Mouse (Mus musculus) ovary, postnatal 14 days (tissue): Measurements from ENCODE around the gene Mkln1.
"Not testable (repeated sequence)": the region's sequence is repeated elsewhere in the genome, so short reads cannot be mapped to it uniquely, and the experiment has no call there.

Experiments
- DNase-seq: peaks from one replicate; pipeline ENCODE4 v3.0.0; 2022; ENCODE audit warnings: low spot score

Mkln1 gene

GRCm38 (mm10) chr6:31550876-31551532 lies 152.5 kb downstream of the Mkln1 start:
- no peak for DNase-seq

DNA sequence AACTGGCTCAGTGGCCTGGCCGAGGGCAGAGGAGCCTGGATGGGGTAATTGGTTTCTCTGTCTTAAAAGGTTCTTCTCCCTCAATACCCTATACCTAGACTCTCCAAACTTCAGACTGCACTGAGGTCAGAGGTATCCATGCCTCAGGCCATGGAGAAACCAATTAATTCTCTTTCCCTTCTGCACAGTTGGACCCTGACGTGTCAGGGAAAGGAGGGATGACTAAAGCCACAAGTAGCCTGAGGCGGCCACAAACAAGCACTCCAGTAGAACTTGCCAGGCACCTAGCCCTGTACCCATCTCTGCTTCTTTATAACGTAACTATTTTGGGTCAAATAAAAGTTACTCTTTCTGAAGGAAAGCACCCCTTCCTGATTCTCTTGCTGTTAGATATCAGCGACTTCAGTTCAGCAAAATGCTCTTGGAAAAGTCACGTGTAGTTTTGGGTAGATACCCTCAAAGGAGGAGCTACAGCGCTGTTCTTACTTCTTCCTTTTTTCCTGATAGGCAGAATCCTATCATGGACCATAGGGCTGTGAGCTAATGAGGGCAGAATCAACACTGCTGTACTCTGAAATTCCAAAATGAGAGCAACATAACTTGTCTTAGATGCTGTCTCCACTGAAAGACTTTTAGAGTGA lies 158.0 kb downstream of the Mkln1 start:
- no peak for DNase-seq

DNA sequence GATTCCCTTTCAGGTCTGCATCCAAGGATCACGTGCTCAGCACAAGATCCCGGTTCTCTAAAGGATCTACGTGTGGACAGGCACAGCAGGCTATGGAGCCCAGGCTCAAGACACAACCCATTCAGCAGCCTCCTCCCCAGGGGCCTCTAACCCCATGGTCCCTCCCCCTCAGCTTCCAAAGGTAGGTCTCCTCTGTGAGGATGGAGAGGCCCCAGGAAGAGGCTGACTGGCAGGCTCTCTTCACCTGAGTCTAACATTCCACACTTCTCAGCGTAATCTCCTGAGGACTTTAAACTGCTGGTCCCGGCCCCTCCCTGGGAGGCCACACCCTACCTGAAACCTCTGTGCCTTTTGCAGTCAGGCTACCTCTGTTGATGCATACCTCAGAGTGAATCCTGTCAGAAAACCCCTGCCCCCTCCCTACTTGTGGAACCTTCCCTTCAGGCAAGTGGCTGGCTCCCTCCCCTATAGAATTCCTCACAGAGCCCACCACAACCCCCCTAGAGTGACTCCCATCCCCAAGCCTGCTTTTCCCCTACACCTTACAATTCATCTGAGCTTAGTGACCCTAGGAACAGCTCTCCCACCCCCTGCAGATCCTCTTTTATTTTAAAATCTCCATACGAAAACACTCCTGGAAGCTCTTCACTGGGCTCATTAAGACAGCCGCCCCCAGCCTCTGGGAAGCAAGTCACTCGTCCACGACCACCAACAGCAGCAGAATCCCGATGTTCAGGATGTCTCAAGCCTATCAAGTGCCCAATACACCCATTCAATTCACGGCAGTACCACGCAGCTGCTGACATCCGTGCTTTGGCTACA lies 161.8 kb downstream of the Mkln1 start:
- DNase-seq, result no peak

- not testable (repeated sequence) for DNase-seq
These were observed 163.4 kb downstream of the Mkln1 start for GRCm38 (mm10) chr6:31561948-31562347.

- no peak for DNase-seq
These were observed 164.0 kb downstream of the Mkln1 start for GRCm38 (mm10) chr6:31562371-31563080.

DNA sequence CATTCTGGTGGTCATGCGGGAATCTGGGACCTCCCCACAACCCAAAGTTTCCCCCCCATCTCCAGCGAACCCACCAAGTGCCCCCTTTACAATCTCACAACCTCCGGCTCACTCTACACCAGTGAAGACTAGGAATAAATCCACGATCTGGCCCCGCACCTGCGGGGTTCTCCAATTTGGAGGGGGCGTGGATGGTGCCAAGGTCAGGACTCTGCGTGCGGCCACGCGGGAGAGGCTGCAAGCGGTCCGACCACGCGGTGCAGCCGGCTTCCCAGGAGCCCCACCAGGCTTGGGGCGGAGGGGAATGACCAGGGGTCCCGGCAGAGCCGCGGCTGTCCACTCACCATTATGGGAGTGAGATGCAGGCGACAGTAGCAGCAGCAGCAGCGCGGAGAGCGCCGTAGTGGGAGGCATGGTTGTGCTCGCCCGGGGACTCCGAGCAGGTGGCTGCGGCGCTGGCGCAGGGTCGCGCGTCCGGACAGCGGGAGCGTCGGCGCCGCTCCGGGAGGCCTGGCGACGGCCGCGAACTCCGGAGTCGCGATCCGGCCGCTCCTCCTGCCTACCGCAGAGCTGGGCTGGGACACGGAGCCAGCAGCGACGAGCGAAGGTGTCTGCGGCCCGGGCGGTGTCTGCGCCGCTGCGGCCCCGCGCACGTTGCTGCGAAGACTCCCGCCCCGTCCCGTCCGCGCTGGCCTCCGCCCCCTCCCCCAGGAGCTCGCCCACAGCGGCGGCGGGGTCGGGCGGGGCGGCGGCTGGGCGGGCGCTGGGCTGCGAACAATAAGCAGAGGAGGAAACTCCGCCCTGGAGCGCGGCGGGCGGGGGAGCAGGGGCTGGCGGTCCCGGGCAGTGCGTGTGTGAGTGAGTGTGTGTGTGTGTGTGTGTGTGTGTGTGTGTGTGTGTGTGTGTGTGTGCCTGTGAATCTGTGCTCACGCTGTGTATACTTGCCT lies 165.0 kb downstream of the Mkln1 start, which contains the start of gene Podxl:
TSS of gene Podxl (minus strand) at position 747 of the 947 bp plus-strand sequence.
- peak; percentile 62 for DNase-seq

GRCm38 (mm10) chr6:31564182-31564531 lies 165.6 kb downstream of the Mkln1 start:
- no peak for DNase-seq

DNA sequence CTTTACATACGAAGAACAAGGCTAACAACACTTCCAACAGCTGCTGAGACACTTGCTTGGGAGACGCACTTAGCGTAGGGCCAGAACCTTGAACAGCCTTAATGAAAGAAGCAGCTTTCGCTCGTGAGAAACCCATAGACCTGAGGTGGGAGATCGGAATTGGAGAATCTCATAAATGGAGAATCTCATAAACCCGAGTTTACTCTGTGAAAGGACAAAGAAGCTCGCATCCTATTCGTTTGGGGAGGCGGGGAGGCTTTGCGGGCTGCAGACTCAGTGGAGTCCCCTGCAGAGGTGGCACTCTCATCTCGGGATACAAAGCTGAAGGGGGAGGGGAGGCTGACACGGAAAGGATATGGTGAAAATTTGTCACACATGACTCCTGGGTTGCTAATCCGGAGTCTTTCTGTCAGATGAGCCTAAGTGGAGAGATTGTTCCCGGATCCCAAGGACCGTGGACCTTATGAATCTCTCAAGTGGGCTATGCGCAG lies 166.4 kb downstream of the Mkln1 start:
- DNase-seq, result no peak
